Mouse (Mus musculus) myocyte (in vitro differentiated cells): ENCODE measurements around the gene Gm42906.

ENCODE experiments used
- CEBPB ChIP-seq: IDR thresholded peaks from 2 replicates; pipeline ENCODE4 v1.6.1; 2011; ENCODE audit warnings: mild to moderate bottlenecking, moderate library complexity; ENCODE audit not compliant: poor library complexity, insufficient read depth, severe bottlenecking
- E2F4 ChIP-seq: IDR thresholded peaks from one replicate; pipeline ENCODE4 v1.6.1; 2011; ENCODE audit warnings: mild to moderate bottlenecking, control low read depth, moderate library complexity; ENCODE audit not compliant: insufficient read depth
- MAX ChIP-seq: IDR thresholded peaks from one replicate; pipeline ENCODE4 v1.6.1; 2011; ENCODE audit warnings: low read depth, mild to moderate bottlenecking, control low read depth
- MYOD1 ChIP-seq, 3 experiments: IDR thresholded peaks; one replicate each; pipeline ENCODE4 v1.6.1; 2011; ENCODE audit warnings: control low read depth in 2 of 3, low read depth in 2 of 3, mild to moderate bottlenecking in 2 of 3, moderate library complexity in 1 of 3; ENCODE audit not compliant: insufficient read length in 2 of 3, control insufficient read depth in 1 of 3
- POLR2A ChIP-seq: IDR thresholded peaks from one replicate; pipeline ENCODE4 v1.6.1; 2011; ENCODE audit warnings: low read depth, mild to moderate bottlenecking, control low read depth, moderate library complexity; ENCODE audit not compliant: insufficient read length
- POLR2AphosphoS2 ChIP-seq: IDR thresholded peaks from one replicate; pipeline ENCODE4 v1.6.1; 2011; ENCODE audit warnings: low read depth, control low read depth; ENCODE audit not compliant: insufficient read length
- REST ChIP-seq: IDR thresholded peaks from one replicate; pipeline ENCODE4 v1.6.1; 2011; ENCODE audit warnings: mild to moderate bottlenecking, control low read depth, moderate library complexity; ENCODE audit not compliant: insufficient read depth, insufficient read length
- SRF ChIP-seq: IDR thresholded peaks from one replicate; pipeline ENCODE4 v1.6.1; 2011; ENCODE audit warnings: low read depth; ENCODE audit not compliant: control insufficient read depth, insufficient read length
- TCF12 ChIP-seq: IDR thresholded peaks from one replicate; pipeline ENCODE4 v1.6.1; 2011; ENCODE audit warnings: mild to moderate bottlenecking, control low read depth; ENCODE audit not compliant: poor library complexity, insufficient read depth, severe bottlenecking
- TCF3 ChIP-seq: IDR thresholded peaks from one replicate; pipeline ENCODE4 v1.6.1; 2011; ENCODE audit warnings: low read depth, control low read depth; ENCODE audit not compliant: insufficient read length
- USF1 ChIP-seq: IDR thresholded peaks from one replicate; pipeline ENCODE4 v1.6.1; 2011; ENCODE audit warnings: low read depth, mild to moderate bottlenecking, control low read depth, moderate library complexity

DNA sequence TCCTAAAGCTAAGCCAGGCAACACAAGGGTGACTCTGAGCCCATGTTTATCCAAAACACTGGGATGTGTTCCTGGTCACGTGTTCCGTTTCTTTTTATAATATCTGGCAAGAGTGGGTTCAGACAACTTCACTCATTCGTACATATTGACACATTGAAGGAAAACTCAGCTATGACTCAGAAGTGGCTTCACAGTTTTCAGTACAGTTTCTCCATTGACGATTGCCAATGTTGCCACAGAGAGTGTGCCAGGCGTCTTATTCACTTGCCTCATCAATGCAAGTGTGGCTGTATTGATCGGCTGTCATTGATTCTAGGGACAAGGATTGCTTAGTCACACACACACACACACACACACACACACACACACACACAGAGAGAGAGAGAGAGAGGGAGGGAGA, 381.8 kb downstream of the Gm42906 start:
- TF ChIP-seq POLR2A: no peak
- TF ChIP-seq USF1: no peak
- no peak for TF ChIP-seq MYOD1 (IDR thresholded peaks at IDR 0.05; ENCODE audit: control insufficient read depth in 1 of 3, insufficient read length in 2 of 3, low read depth in 2 of 3)
- no peak for TF ChIP-seq POLR2AphosphoS2
- no peak for TF ChIP-seq CEBPB
- TF ChIP-seq REST: no peak
- no peak for TF ChIP-seq TCF3
- TF ChIP-seq SRF: no peak
- TF ChIP-seq TCF12: no peak
- no peak for TF ChIP-seq MAX
- no peak for TF ChIP-seq E2F4
